Mouse (Mus musculus) megakaryocyte, embryonic 14.5 days (primary cell): ENCODE results near the gene Adk.

Experiments used
- FLI1 ChIP-seq: IDR thresholded peaks from 2 replicates; pipeline ENCODE4 v1.6.1; 2012; ENCODE audit warnings: low read length, inconsistent platforms, mixed read lengths
- GATA1 ChIP-seq: IDR thresholded peaks from 3 replicates; pipeline ENCODE4 v1.6.1; 2012; ENCODE audit warnings: mixed read lengths, low read length, inconsistent platforms, borderline replicate concordance

DNA sequence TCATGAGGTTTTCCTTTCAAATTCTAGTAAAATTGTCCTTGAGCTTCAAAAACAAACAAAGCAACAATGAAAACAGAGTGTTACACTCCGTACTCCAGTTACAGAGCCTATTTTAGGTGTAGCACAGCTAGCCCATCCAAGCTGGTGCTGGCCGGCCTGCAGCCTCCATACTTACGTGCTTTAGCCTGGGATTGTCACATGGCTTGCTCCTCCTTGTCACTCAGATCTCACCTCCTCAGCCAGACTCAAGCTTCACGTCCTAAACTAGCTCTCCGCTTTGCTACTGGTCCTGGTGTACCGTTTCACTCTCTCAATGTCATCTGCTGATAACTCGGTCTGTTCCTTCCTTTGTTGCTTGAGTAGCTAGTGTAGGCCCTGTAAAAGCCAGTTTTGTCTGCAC, 366.0 kb downstream of the Adk start:
- no peak for TF ChIP-seq GATA1
- no peak for TF ChIP-seq FLI1
